Mouse (Mus musculus) retina, adult 2 months (tissue): ENCODE data around the gene Smyd5.

Source experiments
- DNase-seq: peaks from one replicate; pipeline ENCODE4 v3.0.0-alpha.2; 2012; ENCODE audit warnings: low read depth, low spot score

Gene Smyd5

DNA sequence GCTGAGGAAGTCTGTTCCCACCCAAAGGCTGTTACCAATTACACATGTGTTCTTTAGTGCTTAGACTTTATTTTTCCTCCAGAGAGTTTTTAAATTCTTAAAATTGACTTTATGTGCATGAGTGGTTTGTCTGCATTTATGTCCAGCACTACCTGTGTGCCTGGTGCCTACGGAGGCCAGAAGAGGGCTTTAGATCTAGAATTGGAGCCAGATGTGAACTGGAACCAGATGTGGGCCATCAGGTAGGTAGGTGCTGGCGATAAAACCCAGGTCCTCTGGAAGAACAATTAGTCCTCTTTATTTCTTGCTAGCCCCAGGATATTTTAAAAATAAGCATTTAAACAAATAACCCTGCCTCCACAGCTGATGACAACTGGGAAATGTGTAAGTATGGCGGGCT is 59.8 kb downstream of the Smyd5 start:
- no peak for DNase-seq
